Mouse (Mus musculus) bone marrow, adult 2 months (tissue): ENCODE measurements at regions not wholly inside any gene's neighbourhood (a gene's known extent, or its start where the extent isn't known, plus 50 kb on each side); places are given as distances from the start of the nearest gene placed in this dataset.

Experiments
- H3K27ac ChIP-seq: fragments of 200-500 bp; 2 replicates; pipeline ENCODE4 v1.5.1; 2012; ENCODE audit warnings: low read depth, mild to moderate bottlenecking, control low read depth, inconsistent platforms, low read length; ENCODE audit not compliant: control insufficient read depth, poor library complexity, insufficient read depth
- H3K4me1 ChIP-seq: fragments of 200-500 bp; 2 replicates; pipeline ENCODE4 v1.6.1; 2011; ENCODE audit warnings: low read length; ENCODE audit not compliant: control insufficient read depth, insufficient read depth
- H3K4me3 ChIP-seq: fragments of 200-500 bp; replicated peaks from 2 replicates; pipeline ENCODE3; 2011; ENCODE audit warnings: mild to moderate bottlenecking, low read depth, low read length, control low read depth; ENCODE audit not compliant: control insufficient read depth
- CTCF ChIP-seq: fragments of 200-500 bp; IDR thresholded peaks from 2 replicates; pipeline ENCODE4 v1.5.1; 2011; ENCODE audit warnings: low read length, control low read depth; ENCODE audit not compliant: control insufficient read depth, insufficient read depth
- POLR2A ChIP-seq: fragments of 200-500 bp; IDR thresholded peaks from 2 replicates; pipeline ENCODE4 v1.6.1; 2011; ENCODE audit warnings: low read depth, mild to moderate bottlenecking, control low read depth, low read length, borderline replicate concordance; ENCODE audit not compliant: control insufficient read depth
- WGBS: fragments of 180-500 bp; shearing (Covaris S2); methylation state at CpG from one replicate; pipeline ENCODE4 v1.1.7; 2018; 5-methylcytosine and 5-hydroxymethylcytosine counted together

- 51% methylated on average over 3 of the region's 3 CpGs for WGBS
- H3K4me3 ChIP-seq = no peak overlapping the region
- H3K27ac ChIP-seq = no peak overlapping the region
- TF ChIP-seq POLR2A = no peak
- no peak for TF ChIP-seq CTCF
- H3K4me1 ChIP-seq = no peaks in the 10 kb centered on the region
These were observed 168.8 kb upstream of the Fggy start for GRCm38 (mm10) chr4:95388556-95388955.

- H3K4me3 ChIP-seq = no peak overlapping the region
- no peaks in the 10 kb centered on the region for H3K4me1 ChIP-seq
- WGBS = 79% methylated on average over 2 of the region's 2 CpGs
- no peak overlapping the region for H3K27ac ChIP-seq
- TF ChIP-seq CTCF = no peak
- TF ChIP-seq POLR2A = no peak
These were observed 167.7 kb upstream of the Fggy start for GRCm38 (mm10) chr4:95389647-95390046.

GRCm38 (mm10) chr4:95390549-95390948, 166.8 kb upstream of the Fggy start:
- Histone ChIP-seq H3K4me3 (no peak overlapping the region), H3K27ac (no peak overlapping the region), H3K4me1 (no peaks in the 10 kb centered on the region)
- TF ChIP-seq CTCF (no peak), POLR2A (no peak)

GRCm38 (mm10) chr4:95395746-95396145, 161.6 kb upstream of the Fggy start:
- no peak for TF ChIP-seq POLR2A
- no peak for TF ChIP-seq CTCF
- Histone ChIP-seq H3K4me1 (no peaks in the 10 kb centered on the region), H3K4me3 (no peak overlapping the region), H3K27ac (no peak overlapping the region)
- WGBS = 68% methylated on average over 3 of the region's 3 CpGs

- H3K4me3 ChIP-seq = no peak overlapping the region
- H3K27ac ChIP-seq = no peak overlapping the region
- H3K4me1 ChIP-seq = no peaks in the 10 kb centered on the region
- TF ChIP-seq CTCF (no peak), POLR2A (no peak)
These were observed 159.0 kb upstream of the Fggy start for GRCm38 (mm10) chr4:95398301-95398700.

GRCm38 (mm10) chr4:95402273-95402672, 155.0 kb upstream of the Fggy start:
- H3K4me3 ChIP-seq = no peak overlapping the region
- no peak overlapping the region for H3K27ac ChIP-seq
- 84% methylated on average over 6 of the region's 6 CpGs for WGBS
- no peaks in the 10 kb centered on the region for H3K4me1 ChIP-seq
- TF ChIP-seq CTCF (no peak), POLR2A (no peak)

- WGBS = 35% methylated on average over 2 of the region's 2 CpGs
- no peaks in the 10 kb centered on the region for H3K4me1 ChIP-seq
- H3K4me3 ChIP-seq = no peak overlapping the region
- H3K27ac ChIP-seq = no peak overlapping the region
- TF ChIP-seq CTCF = no peak
- TF ChIP-seq POLR2A = no peak
These were observed 140.2 kb upstream of the Fggy start for GRCm38 (mm10) chr4:95417075-95417474.

GRCm38 (mm10) chr4:95426563-95426962, 130.7 kb upstream of the Fggy start:
- Histone ChIP-seq H3K4me1 (no peaks in the 10 kb centered on the region), H3K4me3 (no peak overlapping the region), H3K27ac (no peak overlapping the region)
- TF ChIP-seq CTCF (no peak), POLR2A (no peak)
- WGBS = 55% methylated on average over 1 of the region's 1 CpGs

GRCm38 (mm10) chr4:95434543-95434942, 122.8 kb upstream of the Fggy start:
- WGBS = 74% methylated on average over 4 of the region's 4 CpGs

GRCm38 (mm10) chr4:95435080-95435479, 122.2 kb upstream of the Fggy start:
- 74% methylated on average over 4 of the region's 4 CpGs for WGBS
- Histone ChIP-seq H3K4me1 (no peaks in the 10 kb centered on the region), H3K27ac (no peak overlapping the region), H3K4me3 (no peak overlapping the region)
- TF ChIP-seq CTCF (no peak), POLR2A (no peak)

More at GRCm38 (mm10) chr4:95434543-95434942, 122.8 kb upstream of the Fggy start:
- H3K27ac ChIP-seq = no peak overlapping the region
- H3K4me1 ChIP-seq = no peaks in the 10 kb centered on the region
- no peak overlapping the region for H3K4me3 ChIP-seq
- TF ChIP-seq CTCF = no peak
- TF ChIP-seq POLR2A = no peak
